Mouse (Mus musculus) embryonic fibroblast, embryonic 13.5 days (primary cell): ENCODE data around the gene Wnt6. TPM values are rescaled to one million over a fixed set of nuclear protein-coding genes. Genes with fewer than 3 reads are reported as not detected.

ENCODE experiments used
- H3K27ac ChIP-seq: 2 replicates; pipeline ENCODE4 v1.5.1; 2012; ENCODE audit warnings: low read length, control low read depth, inconsistent platforms; ENCODE audit not compliant: insufficient read depth
- H3K4me1 ChIP-seq: 2 replicates; pipeline ENCODE4 v1.6.1; 2011; ENCODE audit warnings: low read length; ENCODE audit not compliant: control insufficient read depth, insufficient read depth
- H3K4me3 ChIP-seq: 2 replicates; pipeline ENCODE4 v1.5.1; 2011; ENCODE audit warnings: mild to moderate bottlenecking, control low read depth, low read length; ENCODE audit not compliant: insufficient read depth
- CTCF ChIP-seq: IDR thresholded peaks from 2 replicates; pipeline ENCODE4 v1.5.1; 2011; ENCODE audit warnings: mild to moderate bottlenecking, control low read depth, low read length, moderate library complexity, borderline replicate concordance; ENCODE audit not compliant: insufficient read depth
- POLR2A ChIP-seq: IDR thresholded peaks from 2 replicates; pipeline ENCODE4 v1.6.1; 2011; ENCODE audit warnings: low read depth, mild to moderate bottlenecking, control low read depth, low read length, moderate library complexity
- polyA plus RNA-seq: library from polyadenylated mRNA; stranded (reverse); fragments of >200 nt; gene quantifications from 2 replicates; pipeline ENCODE4 v1.2.4, GENCODE M21; 2011; ENCODE audit warnings: low read depth; ENCODE audit not compliant: missing spikeins, insufficient read length

Wnt6 gene
- polyA plus RNA-seq, 1 experiment = not detected

DNA sequence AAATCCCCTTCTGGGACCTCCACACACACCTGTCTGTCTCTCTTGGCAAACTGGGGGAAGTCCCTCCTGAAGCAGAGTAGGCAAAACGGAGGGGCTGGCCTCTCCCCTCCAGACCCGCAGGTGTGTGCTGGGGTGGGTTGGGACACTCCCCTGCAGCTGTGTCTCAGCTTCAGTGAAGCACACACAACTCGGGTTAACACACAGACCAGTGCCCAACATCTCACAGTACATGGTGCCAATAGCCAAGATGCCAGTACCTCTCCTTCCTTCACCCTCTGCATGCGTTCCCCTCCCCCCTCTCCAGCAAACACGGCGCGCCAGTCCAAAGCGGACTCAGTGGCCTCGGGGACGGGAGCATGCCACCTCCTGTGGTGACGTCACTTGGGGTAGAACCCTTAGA lies 19.6 kb downstream of the Wnt6 start, which contains the start of gene Wnt10a:
TSS of gene Wnt10a (plus strand) at position 268 of the 400 bp plus-strand sequence.
- Histone ChIP-seq H3K4me3 (no peak within 1 kb of the TSS), H3K27ac (no peak within 1 kb of the TSS), H3K4me1 (no peaks in the 10 kb centered on the region)
- TF ChIP-seq CTCF = no peak
- TF ChIP-seq POLR2A = no peak

DNA sequence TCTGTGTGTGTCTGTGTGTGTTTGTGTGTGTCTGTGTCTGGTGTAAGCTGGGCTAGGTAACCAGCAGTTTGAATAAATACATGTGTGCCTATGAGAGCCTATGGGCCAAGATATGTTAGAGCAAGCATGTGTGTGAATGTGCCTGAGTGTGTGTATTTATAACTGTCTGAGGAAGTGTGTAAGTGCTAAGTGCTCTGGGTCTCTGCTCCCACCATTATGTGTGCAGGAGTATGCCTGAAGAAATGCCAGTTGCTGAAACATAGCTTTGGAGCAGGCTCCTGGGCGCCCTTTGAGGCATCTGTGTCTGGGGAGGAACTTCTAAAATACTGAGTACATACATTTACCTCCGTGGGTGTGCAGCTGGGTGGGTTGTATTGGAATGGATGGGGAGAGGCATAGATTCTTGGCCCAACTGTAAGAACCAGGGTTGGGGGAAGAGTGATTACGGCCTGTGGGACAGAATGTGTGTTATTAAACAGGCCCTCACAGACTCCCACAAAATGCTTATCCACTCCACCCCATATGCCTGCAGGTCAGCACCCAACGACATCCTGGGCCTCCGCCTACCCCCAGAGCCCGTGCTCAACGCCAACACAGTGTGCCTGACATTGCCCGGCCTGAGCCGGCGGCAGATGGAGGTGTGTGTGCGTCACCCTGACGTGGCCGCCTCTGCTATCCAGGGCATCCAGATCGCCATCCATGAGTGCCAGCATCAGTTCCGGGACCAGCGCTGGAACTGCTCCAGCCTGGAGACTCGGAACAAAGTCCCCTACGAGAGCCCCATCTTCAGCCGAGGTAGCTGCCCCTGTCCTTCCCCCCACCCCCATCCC lies 21.4 kb downstream of the Wnt6 start:
- TF ChIP-seq CTCF (no peak), POLR2A (no peak)
- Histone ChIP-seq H3K4me1 (no peaks in the 10 kb centered on the region), H3K4me3 (no peak overlapping the region), H3K27ac (no peak overlapping the region)

DNA sequence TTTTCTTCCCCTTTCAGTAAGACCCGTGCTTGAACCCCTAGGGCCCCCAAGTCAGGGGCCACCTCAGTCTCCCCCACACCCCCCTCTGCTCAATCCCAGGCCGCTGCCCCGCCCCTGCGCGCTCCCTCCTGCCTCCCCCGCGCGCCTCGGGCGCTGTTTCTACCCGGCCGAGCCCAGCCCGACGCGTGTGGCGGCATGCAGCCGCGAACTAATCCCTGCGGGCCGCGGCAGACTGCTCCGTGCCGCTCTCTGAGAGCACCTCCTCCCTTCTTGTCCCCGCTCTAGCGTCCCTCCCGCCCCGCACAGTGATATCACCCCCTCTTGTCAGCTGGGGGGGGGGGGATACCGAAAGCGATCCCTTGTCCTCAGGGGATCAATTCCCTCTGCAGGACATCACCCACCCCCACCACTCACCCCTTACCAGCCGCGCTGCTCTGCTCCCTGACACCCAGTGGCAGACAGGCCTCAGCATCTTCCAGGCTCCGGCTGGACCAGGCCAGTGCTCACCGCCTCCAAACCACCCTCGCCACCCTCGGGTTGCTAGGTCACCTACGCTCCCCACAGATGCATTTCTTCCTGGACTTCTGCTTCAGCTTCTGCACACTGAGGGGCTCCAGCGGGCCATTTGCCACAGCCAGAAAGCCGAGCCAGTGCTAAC lies 22.9 kb downstream of the Wnt6 start:
- no peak for TF ChIP-seq POLR2A
- no peak for TF ChIP-seq CTCF
- H3K4me1 ChIP-seq = no peaks in the 10 kb centered on the region
- 0 out of 2 replicates have a peak overlapping the region, but pooled peaks have one; percentile 8 for H3K4me3 ChIP-seq
- H3K27ac ChIP-seq = no peak overlapping the region

DNA sequence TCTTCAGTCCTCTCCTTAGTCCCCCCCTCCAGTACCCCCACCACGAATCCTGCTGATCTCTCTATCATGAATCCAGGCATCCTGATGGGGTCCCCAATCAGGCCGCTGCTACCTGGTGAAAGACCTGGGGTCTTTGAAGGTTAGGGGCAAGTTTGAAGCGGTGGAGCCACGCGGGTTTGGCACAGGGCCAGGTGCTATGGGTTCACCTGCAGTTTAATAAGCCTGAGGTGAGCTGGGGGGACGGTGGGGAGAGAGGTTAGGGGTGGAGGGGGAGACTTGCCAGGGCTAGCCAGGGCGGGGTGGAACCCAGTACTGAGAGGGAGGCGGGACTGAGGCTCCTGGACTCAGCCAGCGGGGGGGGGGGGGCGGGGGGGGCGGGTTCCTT lies 23.4 kb downstream of the Wnt6 start:
- Histone ChIP-seq H3K4me1 (no peaks in the 10 kb centered on the region), H3K27ac (no peak overlapping the region), H3K4me3 (no peak overlapping the region)
- TF ChIP-seq POLR2A (no peak), CTCF (no peak)

DNA sequence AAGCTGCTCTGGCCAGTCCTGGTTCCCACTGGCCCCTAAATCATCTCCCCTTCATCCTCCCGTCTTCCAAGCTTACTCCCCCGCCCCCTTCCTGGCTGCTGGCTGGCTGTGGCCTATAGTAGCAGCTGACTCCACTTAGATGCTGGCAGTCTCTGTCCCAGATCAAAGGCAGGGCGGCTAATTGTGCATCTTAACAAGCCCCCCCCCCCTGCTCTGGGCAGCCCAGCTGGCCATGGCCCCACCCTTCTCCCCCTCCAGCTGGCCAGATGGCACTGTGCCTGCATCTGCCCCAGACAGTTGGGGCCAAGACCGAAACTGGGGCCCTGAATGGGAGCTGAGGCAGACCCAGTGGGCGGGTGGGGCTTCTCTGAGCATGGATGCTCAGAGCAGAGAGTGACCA lies 25.8 kb downstream of the Wnt6 start:
- Histone ChIP-seq H3K27ac (no peak overlapping the region), H3K4me1 (no peaks in the 10 kb centered on the region), H3K4me3 (no peak overlapping the region)
- TF ChIP-seq POLR2A (no peak), CTCF (no peak)

DNA sequence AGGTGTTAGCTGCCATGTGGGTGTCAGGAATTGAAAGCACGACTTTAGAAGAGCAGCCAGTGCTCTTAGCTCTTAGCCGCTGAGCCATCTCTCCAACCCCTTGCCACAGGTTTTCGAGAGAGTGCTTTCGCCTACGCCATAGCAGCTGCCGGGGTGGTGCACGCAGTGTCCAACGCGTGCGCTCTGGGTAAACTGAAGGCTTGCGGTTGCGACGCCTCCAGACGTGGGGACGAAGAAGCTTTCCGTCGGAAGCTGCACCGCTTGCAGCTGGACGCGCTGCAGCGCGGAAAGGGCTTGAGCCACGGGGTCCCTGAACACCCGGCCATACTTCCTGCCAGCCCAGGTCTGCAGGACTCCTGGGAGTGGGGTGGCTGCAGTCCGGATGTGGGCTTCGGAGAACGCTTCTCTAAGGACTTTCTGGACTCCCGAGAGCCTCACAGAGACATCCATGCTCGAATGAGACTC lies 28.8 kb downstream of the Wnt6 start:
- Histone ChIP-seq H3K27ac (no peak overlapping the region), H3K4me1 (no peaks in the 10 kb centered on the region), H3K4me3 (no peak overlapping the region)
- TF ChIP-seq POLR2A = no peak
- TF ChIP-seq CTCF = no peak

DNA sequence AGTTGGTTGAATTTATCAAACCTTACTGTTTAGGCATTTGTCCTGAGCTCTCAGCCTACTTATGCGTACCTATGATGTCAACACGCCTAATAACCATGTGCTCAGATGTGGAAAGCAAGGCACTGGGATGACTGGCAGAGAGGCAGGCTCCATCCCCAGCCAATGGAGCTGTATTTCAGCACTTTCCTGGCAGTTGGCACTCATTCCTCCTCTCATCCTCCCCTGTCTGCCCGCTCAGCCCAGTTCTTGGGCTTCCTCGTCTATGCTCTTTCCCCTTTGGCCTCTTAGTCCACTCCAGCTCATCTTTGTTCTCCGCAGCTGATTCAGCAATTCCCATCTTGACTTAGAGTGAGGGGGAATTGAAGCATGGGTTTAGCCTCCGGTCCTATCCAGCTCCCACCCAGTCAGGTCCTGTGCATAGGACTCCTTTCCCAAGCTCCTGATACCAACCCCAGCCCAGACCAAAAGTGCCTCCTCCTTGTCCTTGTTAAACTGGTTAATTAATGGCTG lies 30.0 kb downstream of the Wnt6 start:
- TF ChIP-seq CTCF (no peak), POLR2A (no peak)
- no peaks in the 10 kb centered on the region for H3K4me1 ChIP-seq
- H3K4me3 ChIP-seq = no peak overlapping the region
- H3K27ac ChIP-seq = no peak overlapping the region

DNA sequence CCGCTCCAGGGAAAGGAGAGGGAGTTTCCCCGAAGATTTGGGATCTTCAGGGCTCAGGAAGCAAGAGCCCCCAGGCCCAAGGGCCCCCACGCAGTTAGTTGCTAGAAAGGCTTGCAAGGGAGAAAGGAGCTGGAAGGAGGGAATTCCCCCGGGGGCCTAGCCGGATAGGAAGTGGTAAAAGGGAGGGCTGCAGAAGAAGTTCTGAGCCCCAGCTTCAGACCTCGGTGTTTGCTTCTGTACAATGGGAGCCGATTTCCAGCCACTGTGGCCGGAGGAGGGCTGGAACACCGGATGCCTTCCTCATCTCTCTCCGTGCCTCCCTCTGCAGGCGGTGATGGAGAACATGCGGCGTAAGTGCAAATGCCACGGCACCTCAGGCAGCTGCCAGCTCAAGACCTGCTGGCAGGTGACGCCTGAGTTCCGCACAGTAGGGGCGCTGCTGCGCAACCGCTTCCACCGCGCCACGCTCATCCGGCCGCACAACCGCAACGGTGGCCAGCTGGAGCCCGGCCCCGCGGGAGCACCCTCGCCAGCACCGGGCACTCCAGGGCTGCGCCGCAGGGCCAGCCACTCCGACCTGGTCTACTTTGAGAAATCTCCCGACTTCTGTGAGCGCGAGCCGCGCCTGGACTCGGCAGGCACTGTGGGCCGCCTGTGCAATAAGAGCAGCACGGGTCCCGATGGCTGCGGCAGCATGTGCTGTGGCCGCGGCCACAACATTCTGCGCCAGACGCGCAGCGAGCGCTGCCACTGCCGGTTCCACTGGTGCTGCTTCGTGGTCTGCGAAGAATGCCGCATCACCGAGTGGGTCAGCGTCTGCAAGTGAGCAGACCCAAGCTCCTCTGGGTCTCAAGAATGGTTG lies 31.3 kb downstream of the Wnt6 start:
- no peak for TF ChIP-seq POLR2A
- peak; percentile 59 for TF ChIP-seq CTCF
- no peak overlapping the region for H3K27ac ChIP-seq
- H3K4me1 ChIP-seq = 0 out of 2 replicates have a peak, but pooled peaks cover 3% of the 10 kb centered on the region
- 0 out of 2 replicates have a peak overlapping the region, but pooled peaks have one; percentile 8 for H3K4me3 ChIP-seq

DNA sequence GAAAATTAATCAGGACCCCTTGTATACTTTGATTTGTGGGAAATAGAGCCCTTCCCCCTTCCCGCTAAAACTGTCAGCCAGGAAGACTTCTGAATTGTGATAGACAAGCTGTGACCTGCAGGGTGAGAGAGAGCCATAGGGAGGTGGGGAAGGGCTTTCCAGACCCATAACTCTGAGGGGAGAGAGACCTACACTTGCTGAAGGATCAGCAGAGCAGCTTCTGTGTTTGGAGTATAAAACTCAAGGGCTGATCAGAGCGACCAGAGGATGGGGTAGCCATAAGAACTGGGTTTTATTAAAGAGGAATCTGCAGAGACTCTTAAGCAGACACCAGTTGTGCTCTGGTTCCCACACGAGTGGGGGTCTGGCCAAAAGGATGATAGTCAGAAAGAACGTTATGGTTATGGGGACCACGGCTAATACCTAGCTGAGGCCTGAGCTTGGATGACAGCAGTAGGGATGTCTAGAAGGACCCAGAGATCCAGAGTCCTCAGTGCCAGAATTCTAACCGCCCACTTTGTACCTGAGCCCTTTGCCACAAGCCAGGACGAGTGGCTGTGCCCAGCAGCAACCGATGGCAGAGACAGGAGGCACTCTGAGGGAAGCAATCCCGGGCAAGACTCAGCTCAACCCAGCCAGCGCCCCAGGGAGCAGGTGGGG lies 32.6 kb downstream of the Wnt6 start:
- 0 out of 2 replicates have a peak, but pooled peaks cover 3% of the 10 kb centered on the region for H3K4me1 ChIP-seq
- no peak overlapping the region for H3K27ac ChIP-seq
- TF ChIP-seq POLR2A = no peak
- TF ChIP-seq CTCF = no peak
- no peak overlapping the region for H3K4me3 ChIP-seq

DNA sequence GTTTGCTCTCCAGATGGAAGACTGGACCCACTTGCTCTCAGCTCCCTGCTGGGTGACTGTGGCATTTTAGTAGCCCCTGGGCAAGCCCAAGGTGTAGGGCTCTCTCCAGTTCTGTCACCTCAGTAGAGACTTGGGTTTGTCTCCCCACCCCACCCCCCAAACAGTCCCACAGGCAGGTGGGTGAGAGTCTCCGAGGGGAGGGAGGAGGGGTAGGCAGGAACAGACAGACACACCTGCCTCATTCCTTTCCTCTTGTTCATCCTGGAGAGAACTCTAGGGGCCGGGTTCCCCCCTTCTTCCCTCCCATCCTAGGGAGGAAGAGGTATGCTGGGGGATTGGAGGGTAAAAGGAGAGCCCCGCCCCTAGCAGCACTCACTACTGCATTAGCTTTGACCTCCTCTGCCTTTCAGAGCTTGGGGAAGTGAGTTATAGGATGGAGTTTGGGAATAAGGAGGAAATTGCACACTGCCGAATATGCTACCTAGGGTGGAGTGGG lies 33.7 kb downstream of the Wnt6 start:
- 0 out of 2 replicates have a peak, but pooled peaks cover 3% of the 10 kb centered on the region for H3K4me1 ChIP-seq
- H3K4me3 ChIP-seq = no peak overlapping the region
- no peak overlapping the region for H3K27ac ChIP-seq
- TF ChIP-seq CTCF (no peak), POLR2A (no peak)
